Mouse (Mus musculus) embryonic facial prominence, embryonic 10.5 days (tissue): ENCODE measurements around the gene Zfp358. TPM values are rescaled to one million over a fixed set of nuclear protein-coding genes. Genes with fewer than 3 reads are reported as not detected.

Experiments
- DNase-seq: peaks from one replicate; pipeline ENCODE4 v3.0.0-alpha.2; 2017; ENCODE audit warnings: low spot score
- H3K27ac ChIP-seq: fragments of 300-500 bp; sonication (generic); replicated peaks from 2 replicates; pipeline ENCODE4 v1.5.1; 2016; ENCODE audit warnings: mild to moderate bottlenecking
- H3K27me3 ChIP-seq: fragments of 300-500 bp; sonication (generic); replicated peaks from 2 replicates; pipeline ENCODE4 v1.6.1; 2016; ENCODE audit warnings: low read depth, mild to moderate bottlenecking; ENCODE audit not compliant: poor library complexity, severe bottlenecking
- H3K36me3 ChIP-seq: fragments of 300-500 bp; sonication (generic); replicated peaks from 2 replicates; pipeline ENCODE4 v1.6.1; 2016; ENCODE audit warnings: mild to moderate bottlenecking, moderate library complexity
- H3K4me1 ChIP-seq: fragments of 300-500 bp; sonication (generic); 2 replicates; pipeline ENCODE4 v1.6.1; 2016
- H3K4me3 ChIP-seq: fragments of 300-500 bp; sonication (generic); 2 replicates; pipeline ENCODE4 v1.5.1; 2016; ENCODE audit warnings: mild to moderate bottlenecking, moderate library complexity
- H3K9me3 ChIP-seq: fragments of 300-500 bp; sonication (generic); 2 replicates; pipeline ENCODE4 v1.6.1; 2016; ENCODE audit warnings: mild to moderate bottlenecking
- WGBS: fragments of 180-500 bp; shearing (Covaris S2); methylation state at CpG from one replicate; pipeline ENCODE4 v1.1.7; 2016; 5-methylcytosine and 5-hydroxymethylcytosine counted together
- polyA plus RNA-seq: library from polyadenylated mRNA; unstranded; fragments of >200 nt; fragmentation: Nextera tagmentation; extraction: Ambion mirVana; gene quantifications from 2 replicates; pipeline ENCODE4 v1.2.1, GENCODE M21; 2016

Gene Zfp358
- polyA plus RNA-seq, 1 experiment from 2014 or later: 68.4 TPM

DNA sequence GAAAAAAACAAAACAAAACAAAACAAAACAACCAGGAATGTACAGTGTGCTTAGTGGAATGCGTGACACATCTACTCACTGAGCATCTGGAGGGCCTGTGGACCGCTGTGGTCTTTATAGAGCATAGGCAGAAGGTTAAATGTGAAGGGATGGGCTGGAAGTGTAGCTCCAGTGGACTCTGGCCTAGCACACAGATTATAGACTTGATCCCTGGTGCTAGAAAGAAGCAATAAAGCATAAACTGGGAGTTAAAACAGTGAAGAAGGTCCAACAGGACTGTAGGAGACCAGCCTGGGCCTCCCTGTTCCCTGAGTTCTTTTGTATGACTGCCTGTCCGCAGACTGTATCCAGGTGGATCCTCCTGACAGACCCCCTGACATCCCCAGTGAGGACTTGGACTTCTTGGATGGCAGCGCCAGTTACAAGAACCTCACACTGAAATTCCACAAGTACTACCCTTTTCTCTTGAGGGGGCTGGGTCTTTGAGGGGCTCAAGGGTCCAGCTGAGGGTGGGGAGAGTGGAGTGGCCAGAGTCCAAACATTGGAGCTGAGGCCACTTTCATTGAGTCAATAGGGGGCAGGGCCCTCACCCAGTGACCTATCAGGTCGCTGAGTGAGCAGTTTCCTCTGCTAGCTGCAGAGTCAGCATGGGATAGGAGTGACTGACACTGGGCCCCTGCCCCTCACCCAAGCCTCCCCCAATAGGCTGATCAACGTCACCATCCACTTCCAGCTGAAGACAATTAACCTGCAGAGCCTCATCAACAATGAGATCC lies 15.2 kb downstream of the Zfp358 start:
- peaks cover 80% of the 10 kb centered on the region for H3K36me3 ChIP-seq

DNA sequence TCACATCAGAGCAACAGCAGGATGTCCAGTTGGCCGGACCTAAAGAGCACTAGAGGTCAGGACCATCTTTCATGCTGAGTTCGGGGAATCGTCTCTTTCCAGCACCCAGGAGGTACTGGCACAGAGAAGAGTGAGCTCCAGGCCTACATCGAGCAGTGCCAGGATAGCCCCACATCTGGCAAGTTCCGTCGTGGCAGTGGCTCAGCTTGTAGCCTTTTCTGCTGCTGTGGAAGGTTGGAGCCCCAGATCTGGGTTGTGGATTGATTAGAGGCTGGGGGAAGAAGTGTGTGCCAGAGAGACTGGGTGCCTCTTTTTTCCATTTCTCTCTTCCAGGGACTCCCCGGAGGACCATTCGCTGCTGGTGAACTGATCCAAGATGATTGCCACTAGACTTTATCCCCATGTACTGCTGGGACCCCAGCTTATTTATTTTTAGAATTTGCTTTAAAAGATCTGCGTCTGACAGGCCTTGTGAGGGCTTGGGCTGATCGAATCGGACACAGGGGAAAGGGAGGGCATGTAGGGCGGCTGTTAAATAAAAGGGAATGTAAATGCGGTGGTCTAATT lies 21.8 kb downstream of the Zfp358 start:
- WGBS: 35% methylated on average over 13 of the region's 13 CpGs
- Histone ChIP-seq H3K4me3 (peak overlapping the region; percentile 70), H3K36me3 (peaks cover 48% of the 10 kb centered on the region), H3K9me3 (no peaks in the 10 kb centered on the region), H3K27ac (peak overlapping the region; percentile 81), H3K27me3 (no peaks in the 10 kb centered on the region), H3K4me1 (peaks cover 22% of the 10 kb centered on the region)
- no peak for DNase-seq

More for the DNA sequence above, 15.2 kb downstream of the Zfp358 start:
- no peaks in the 10 kb centered on the region for H3K27me3 ChIP-seq
- H3K4me3 ChIP-seq: no peak overlapping the region
- no peak for DNase-seq
- 86% methylated on average over 6 of the region's 6 CpGs for WGBS
- no peaks in the 10 kb centered on the region for H3K9me3 ChIP-seq
- no peak overlapping the region for H3K27ac ChIP-seq
- H3K4me1 ChIP-seq: no peaks in the 10 kb centered on the region

DNA sequence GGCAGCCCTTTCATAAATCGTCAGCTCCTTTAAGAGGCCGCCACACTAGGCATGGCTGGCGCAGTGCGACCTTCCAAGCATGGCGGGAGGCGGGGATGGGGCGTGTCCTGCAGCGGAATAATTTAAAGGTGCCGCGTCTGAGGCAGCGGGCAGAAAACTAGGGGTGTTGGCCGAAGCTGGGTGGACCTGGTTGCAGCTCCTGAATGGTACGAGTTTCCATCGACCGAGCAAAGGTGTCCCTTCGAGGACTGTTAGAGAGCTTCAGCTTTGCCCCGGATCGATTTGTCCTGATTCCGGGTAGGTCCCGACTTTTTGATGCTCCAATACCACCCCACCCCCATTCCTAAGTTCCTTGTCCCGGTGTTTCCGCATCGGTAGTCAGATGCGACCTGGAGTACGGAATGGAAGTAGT lies 22.3 kb downstream of the Zfp358 start, which contains the start of gene Pnpla6:
Pnpla6 (plus strand) TSS at position 125 of the 412 bp plus-strand sequence.
- Histone ChIP-seq H3K36me3 (peaks cover 43% of the 10 kb centered on the region), H3K4me1 (peaks cover 22% of the 10 kb centered on the region), H3K27me3 (no peaks in the 10 kb centered on the region), H3K27ac (peak within 1 kb of the TSS; percentile 81), H3K4me3 (peak within 1 kb of the TSS; percentile 70), H3K9me3 (no peaks in the 10 kb centered on the region)
- whole genome bisulfite sequencing: under 1% methylated on average over 25 of the region's 25 CpGs
- peak; percentile 91 for DNase-seq

DNA sequence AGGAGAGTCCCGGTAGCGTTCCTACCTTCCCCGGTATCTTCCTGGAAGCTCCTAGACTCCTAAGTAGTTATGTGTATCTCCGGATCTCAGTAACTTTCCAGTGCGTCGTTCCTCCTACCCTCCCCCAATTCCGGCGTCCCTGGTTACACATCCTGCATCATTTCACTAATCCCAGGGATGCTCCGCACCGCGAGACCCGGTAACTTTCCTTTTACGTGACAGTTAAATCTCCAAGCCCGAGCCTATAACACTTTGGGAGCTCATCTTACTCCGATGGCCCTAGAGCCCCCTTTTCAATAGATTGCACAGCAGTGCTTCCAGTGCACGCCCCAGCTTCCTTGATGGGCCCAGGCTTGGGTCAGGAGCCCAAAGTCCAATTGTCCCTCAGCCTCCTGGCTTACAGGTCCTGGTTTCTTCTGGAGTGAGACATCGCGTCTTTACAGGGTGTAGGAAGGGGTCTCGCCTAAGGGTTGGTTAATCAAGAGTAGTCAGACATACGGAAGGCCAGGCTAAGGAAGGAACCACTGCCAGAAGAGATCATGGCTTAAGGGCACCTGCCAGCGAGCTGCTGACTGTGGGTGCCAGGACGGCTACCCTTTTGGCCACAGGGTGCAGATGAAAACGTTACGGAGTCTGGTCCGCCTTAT lies 23.0 kb downstream of the Zfp358 start:
- H3K27me3 ChIP-seq: no peaks in the 10 kb centered on the region
- H3K4me1 ChIP-seq: peaks cover 22% of the 10 kb centered on the region
- peak overlapping the region; percentile 70 for H3K4me3 ChIP-seq
- no peaks in the 10 kb centered on the region for H3K9me3 ChIP-seq
- H3K36me3 ChIP-seq: peaks cover 37% of the 10 kb centered on the region
- WGBS: under 1% methylated on average over 25 of the region's 25 CpGs
- DNase-seq: peak; percentile 68
- peak overlapping the region; percentile 81 for H3K27ac ChIP-seq

DNA sequence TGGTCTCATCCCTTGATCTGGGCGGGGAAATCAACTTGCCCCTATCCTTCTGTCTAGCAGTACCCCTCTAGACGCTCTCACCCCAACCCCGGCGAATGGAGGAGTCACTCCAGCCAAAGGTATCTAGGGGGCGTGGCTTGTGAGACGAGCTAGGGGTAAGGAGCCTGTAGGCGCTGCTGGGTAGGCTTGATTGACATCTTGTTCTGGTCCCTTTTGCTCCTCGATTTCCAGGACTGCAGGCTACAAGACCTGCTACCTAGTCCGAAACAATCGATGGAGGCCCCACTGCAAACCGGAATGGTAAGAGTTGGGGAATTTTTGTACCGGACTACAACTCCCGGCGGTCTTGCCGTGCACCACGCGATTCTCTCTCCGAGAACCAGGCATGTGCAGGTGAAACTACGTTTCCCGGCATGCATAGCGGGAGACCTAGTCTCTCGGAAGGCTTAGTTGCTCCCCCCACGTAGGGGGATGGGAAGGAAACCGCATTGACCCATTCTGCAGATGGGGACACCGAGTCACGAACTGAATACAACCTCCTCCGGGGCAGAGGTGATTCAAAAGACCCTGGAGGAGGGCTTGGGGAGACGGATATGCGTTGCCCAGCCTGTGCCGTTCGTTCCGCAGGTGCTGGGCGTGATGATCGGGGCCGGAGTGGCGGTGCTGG lies 23.6 kb downstream of the Zfp358 start:
- 2% methylated on average over 36 of the region's 36 CpGs for WGBS
- no peaks in the 10 kb centered on the region for H3K9me3 ChIP-seq
- H3K27ac ChIP-seq: peak overlapping the region; percentile 81
- peaks cover 35% of the 10 kb centered on the region for H3K36me3 ChIP-seq
- DNase-seq: peak; percentile 91
- no peaks in the 10 kb centered on the region for H3K27me3 ChIP-seq
- H3K4me1 ChIP-seq: peaks cover 22% of the 10 kb centered on the region
- H3K4me3 ChIP-seq: peak overlapping the region; percentile 70

DNA sequence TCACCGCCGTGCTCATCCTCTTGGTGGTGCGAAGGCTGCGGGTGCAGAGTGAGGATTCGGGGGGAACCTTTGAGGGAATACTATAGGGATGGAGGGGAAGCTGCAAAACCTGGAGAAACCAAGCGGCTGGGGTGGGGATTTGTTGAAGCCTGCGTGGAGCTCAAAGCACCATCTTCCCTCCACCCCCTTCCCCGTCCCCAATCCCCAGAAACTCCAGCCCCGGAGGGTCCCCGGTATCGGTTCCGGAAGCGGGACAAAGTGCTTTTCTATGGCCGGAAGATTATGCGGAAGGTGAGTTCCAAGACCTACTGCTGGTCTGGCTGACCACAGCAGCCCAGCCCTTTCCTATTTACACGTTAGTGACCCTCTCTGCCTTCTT lies 24.2 kb downstream of the Zfp358 start:
- peaks cover 35% of the 10 kb centered on the region for H3K36me3 ChIP-seq
- no peak for DNase-seq
- H3K4me3 ChIP-seq: peak overlapping the region; percentile 70
- no peaks in the 10 kb centered on the region for H3K9me3 ChIP-seq
- WGBS: 10% methylated on average over 16 of the region's 16 CpGs
- peak overlapping the region; percentile 81 for H3K27ac ChIP-seq
- peaks cover 22% of the 10 kb centered on the region for H3K4me1 ChIP-seq
- no peaks in the 10 kb centered on the region for H3K27me3 ChIP-seq

DNA sequence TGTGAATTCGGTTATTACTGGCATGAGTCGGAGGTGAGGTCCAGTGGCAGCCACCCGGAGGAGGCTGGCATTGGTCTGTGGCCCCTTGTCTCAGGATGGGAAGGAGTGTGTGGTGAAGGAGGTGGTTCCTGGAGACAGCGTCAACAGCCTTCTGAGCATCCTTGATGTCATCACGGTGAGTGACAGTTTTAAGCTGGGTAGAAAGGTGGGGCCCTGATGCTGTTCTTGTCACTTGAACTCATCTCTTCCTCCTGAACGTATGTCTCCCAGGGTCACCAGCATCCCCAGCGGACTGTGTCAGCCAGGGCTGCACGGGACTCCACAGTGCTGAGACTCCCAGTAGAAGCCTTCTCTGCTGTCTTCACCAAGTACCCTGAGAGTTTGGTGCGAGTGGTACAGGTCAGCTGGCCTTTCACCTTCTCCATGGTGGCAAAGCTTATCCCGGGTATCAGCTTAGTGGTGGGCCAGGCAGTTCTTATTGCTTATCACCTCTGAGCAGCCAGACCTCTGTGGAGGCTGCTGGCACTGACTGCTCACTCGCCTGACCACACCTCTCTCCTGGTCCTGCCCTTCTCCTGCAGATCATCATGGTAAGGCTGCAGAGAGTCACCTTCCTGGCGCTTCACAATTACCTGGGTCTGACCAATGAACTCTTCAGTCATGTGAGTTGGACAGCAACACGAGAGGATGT lies 29.2 kb downstream of the Zfp358 start:
- Histone ChIP-seq H3K27ac (no peak overlapping the region), H3K9me3 (no peaks in the 10 kb centered on the region), H3K27me3 (no peaks in the 10 kb centered on the region), H3K36me3 (peaks cover 52% of the 10 kb centered on the region), H3K4me3 (no peak overlapping the region), H3K4me1 (peaks cover 3% of the 10 kb centered on the region; the same call in 1 of the 2 replicates)
- DNase-seq: no peak
- WGBS: 92% methylated on average over 13 of the region's 13 CpGs

DNA sequence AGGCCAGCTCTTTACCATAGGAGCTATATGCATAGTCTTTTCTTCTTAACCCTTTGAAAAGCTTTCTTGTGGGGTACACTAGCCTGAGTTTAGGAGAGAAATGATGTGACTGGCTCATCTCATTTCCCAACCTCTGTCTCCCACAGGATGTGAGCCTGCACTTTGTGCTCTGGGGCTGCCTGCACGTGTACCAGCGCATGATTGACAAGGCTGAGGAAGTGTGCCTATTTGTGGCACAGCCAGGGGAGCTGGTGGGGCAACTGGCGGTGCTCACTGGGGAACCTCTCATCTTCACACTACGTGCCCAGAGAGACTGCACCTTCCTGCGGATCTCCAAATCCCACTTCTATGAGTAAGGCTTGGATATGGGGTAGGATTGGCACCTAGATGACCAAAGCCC lies 37.9 kb downstream of the Zfp358 start:
- Histone ChIP-seq H3K27ac (no peak overlapping the region), H3K9me3 (no peaks in the 10 kb centered on the region), H3K4me1 (no peaks in the 10 kb centered on the region), H3K36me3 (peaks cover 45% of the 10 kb centered on the region), H3K27me3 (no peaks in the 10 kb centered on the region), H3K4me3 (no peak overlapping the region)
- DNase-seq: no peak
- WGBS: 89% methylated on average over 5 of the region's 5 CpGs

DNA sequence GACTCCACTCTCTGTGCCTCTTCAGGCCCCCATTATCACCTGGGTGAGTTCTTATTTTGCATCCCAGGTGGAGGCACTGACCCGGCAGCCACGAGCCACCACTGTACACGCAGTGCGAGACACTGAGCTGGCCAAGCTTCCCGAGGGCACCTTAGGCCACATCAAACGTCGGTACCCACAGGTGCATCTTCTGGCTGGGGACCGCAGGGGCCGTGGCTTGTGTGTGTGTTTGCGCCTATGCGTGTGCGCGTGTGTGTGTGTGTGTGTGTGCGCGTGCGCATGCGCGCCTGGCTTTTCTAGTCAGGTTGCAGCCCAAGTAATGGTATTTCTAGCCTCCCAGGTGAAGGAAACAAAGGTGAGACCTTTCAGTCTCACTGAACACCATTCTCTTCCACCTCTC lies 39.0 kb downstream of the Zfp358 start:
- no peak for DNase-seq
- no peak overlapping the region for H3K4me3 ChIP-seq
- H3K36me3 ChIP-seq: peaks cover 48% of the 10 kb centered on the region
- no peak overlapping the region for H3K27ac ChIP-seq
- WGBS: 96% methylated on average over 18 of the region's 18 CpGs
- H3K4me1 ChIP-seq: no peaks in the 10 kb centered on the region
- no peaks in the 10 kb centered on the region for H3K27me3 ChIP-seq
- H3K9me3 ChIP-seq: no peaks in the 10 kb centered on the region

DNA sequence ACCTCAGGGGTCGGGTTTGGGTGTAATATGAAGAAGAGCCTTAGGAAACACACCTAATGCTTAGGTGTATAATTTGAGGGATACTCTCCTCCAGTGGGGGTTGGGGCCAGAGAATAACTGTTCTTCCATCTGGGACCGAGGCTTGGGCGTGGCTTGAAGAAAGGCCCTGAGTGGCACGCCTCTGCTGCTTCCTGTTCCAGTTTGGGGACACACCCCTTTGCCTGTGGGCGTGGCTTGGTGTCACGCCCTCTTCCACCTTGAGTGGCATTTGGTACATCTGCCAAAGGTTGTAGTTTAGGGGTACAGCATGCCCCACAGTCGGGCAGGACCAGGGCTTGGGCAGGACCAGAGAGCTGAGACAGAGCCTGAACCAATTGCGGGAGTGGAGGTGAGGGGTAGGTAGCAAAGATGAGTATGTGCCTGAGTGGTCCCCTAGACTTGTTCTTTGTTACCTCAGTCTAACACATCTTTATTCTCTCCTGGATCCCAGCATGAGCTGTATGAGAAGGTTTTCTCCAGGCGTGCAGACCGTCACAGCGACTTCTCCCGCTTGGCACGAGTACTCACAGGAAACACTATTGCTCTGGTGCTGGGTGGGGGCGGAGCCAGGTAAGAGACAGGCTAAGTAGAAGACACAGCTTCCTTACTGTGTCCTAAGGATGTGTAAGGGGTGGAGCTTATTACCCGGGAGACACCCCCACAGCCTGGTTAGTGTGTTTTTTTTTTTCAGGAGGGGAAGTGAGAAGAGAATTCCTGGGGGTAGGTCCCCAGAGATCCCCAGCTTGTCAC lies 43.3 kb downstream of the Zfp358 start:
- WGBS: 55% methylated on average over 15 of the region's 15 CpGs
- H3K4me3 ChIP-seq: no peak overlapping the region
- no peaks in the 10 kb centered on the region for H3K27me3 ChIP-seq
- no peak overlapping the region for H3K27ac ChIP-seq
- H3K4me1 ChIP-seq: no peaks in the 10 kb centered on the region
- no peaks in the 10 kb centered on the region for H3K9me3 ChIP-seq
- H3K36me3 ChIP-seq: peaks cover 80% of the 10 kb centered on the region
- DNase-seq: no peak

DNA sequence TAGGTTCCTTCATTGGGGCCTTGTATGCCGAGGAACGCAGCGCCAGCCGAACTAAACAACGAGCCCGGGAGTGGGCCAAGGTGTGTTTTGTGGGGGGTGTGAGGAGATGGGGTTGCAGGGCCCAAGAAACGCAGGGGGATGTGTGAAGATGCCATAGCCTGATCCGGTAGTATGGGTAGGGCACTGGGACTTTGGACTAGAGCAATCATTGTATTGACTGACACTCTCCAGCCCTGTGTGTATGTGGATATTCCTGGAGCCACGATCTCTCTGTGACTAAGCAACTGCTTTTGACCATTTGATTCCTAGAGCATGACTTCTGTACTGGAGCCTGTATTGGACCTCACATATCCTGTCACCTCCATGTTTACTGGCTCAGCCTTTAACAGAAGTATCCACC lies 44.0 kb downstream of the Zfp358 start:
- Histone ChIP-seq H3K27me3 (no peaks in the 10 kb centered on the region), H3K36me3 (peaks cover 80% of the 10 kb centered on the region)
- WGBS: 93% methylated on average over 9 of the region's 9 CpGs

More for the DNA sequence above, 44.0 kb downstream of the Zfp358 start:
- no peak overlapping the region for H3K4me3 ChIP-seq
- DNase-seq: no peak
- H3K4me1 ChIP-seq: no peaks in the 10 kb centered on the region
- H3K9me3 ChIP-seq: no peaks in the 10 kb centered on the region
- H3K27ac ChIP-seq: no peak overlapping the region
